Mouse (Mus musculus): ENCODE measurements around the gene Itpkb.

DNA sequence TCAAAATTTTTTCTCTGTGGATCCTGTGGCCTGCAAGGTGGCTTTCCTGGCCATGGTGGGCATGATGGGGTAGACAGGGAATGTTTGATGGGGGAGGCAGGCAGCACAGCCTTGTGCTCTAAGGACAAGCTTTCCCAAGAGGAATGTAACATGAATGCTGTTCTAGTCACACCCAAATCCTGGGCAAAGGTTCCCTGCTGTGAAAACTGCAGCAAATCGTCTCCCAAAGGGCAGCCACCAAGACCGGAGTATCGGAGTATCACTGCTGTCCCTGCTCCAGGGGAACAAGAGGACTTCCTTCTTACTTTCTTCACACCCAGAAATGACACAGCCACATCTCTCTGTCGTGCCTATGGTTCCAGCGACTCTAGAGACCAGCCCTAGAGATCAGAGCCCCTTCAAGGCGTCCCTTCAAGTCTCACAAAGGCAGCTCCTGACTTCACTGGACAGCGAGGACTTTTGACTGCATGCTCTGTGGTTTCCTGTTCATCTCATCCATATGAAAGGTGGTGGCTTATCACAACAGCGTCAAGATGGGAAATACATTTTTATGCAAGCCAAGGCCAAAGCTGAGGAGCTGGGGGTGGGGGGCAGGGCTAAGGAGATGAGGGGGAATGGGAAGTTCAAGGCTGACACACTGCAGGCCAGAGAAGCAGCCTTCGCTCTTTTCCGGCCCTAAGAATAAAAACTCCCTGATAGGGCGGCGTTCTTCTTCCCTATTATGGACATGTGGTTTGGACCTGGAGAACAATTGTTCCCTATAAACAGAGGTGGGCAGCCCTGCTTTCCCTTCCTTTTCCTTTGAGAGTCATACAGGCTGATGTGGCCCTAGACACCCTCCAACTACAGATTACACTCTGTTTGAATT is 27.8 kb upstream of the Itpkb start:
- TF ChIP-seq CHD2 (IDR thresholded peaks at IDR 0.05; ENCODE audit: low read depth, low read length) (no peak), MAFK (IDR thresholded peaks at IDR 0.05; ENCODE audit: insufficient read depth, low read depth, low read length) (no peak), HCFC1 (IDR thresholded peaks at IDR 0.05; ENCODE audit: borderline replicate concordance, insufficient read depth, low read length) (no peak), ZNF384 (IDR thresholded peaks at IDR 0.05; ENCODE audit: low read depth, low read length) (no peak)
